Mouse (Mus musculus) kidney, postnatal 36 days (tissue): ENCODE data around the gene Skp2.

Source experiments
- DNase-seq, 2 experiments: peaks; one replicate each; pipeline ENCODE4 v3.0.0; 2021 to 2022; ENCODE audit warnings: mixed read lengths in 2 of 2

Gene Skp2

GRCm38 (mm10) chr15:9111648-9112047, 43.6 kb downstream of the Skp2 start:
- DNase-seq: no peak

GRCm38 (mm10) chr15:9110526-9111347, 44.5 kb downstream of the Skp2 start:
- no peak for DNase-seq

- no peak for DNase-seq
These were observed 48.7 kb downstream of the Skp2 start for GRCm38 (mm10) chr15:9106303-9107074.

- DNase-seq: no peak
These were observed 54.7 kb downstream of the Skp2 start for GRCm38 (mm10) chr15:9100446-9101077.

GRCm38 (mm10) chr15:9096865-9097264, 58.4 kb downstream of the Skp2 start:
- DNase-seq: no peak

GRCm38 (mm10) chr15:9094366-9094750, 60.9 kb downstream of the Skp2 start:
- no peak for DNase-seq

GRCm38 (mm10) chr15:9093598-9094365, 61.4 kb downstream of the Skp2 start:
- DNase-seq: no peak

GRCm38 (mm10) chr15:9090662-9091061, 64.6 kb downstream of the Skp2 start:
- no peak for DNase-seq

- DNase-seq: no peak
These were observed 66.0 kb downstream of the Skp2 start for GRCm38 (mm10) chr15:9089136-9089720.

GRCm38 (mm10) chr15:9088683-9089072, 66.5 kb downstream of the Skp2 start:
- no peak for DNase-seq

- DNase-seq: no peak
These were observed 67.1 kb downstream of the Skp2 start for GRCm38 (mm10) chr15:9087895-9088682.

- DNase-seq: peak; percentile 16
These were observed 67.8 kb downstream of the Skp2 start for GRCm38 (mm10) chr15:9087421-9087820.

- no peak for DNase-seq
These were observed 68.4 kb downstream of the Skp2 start for GRCm38 (mm10) chr15:9086813-9087212.

GRCm38 (mm10) chr15:9082753-9083152, 72.5 kb downstream of the Skp2 start:
- peak; percentile 57 to 66 for DNase-seq

- DNase-seq: no peak
These were observed 73.9 kb downstream of the Skp2 start for GRCm38 (mm10) chr15:9081294-9081693.

- no peak for DNase-seq
These were observed 75.0 kb downstream of the Skp2 start for GRCm38 (mm10) chr15:9080206-9080605.

- DNase-seq: no peak
These were observed 75.6 kb downstream of the Skp2 start for GRCm38 (mm10) chr15:9079626-9080025.

GRCm38 (mm10) chr15:9078481-9079300, 76.5 kb downstream of the Skp2 start:
- no peak for DNase-seq

GRCm38 (mm10) chr15:9075608-9076200, 79.5 kb downstream of the Skp2 start:
- DNase-seq: no peak

GRCm38 (mm10) chr15:9074671-9075070, 80.6 kb downstream of the Skp2 start:
- DNase-seq: peak; percentile 46 to 59
